Mouse (Mus musculus) lung, postnatal 0 days (tissue): ENCODE measurements at regions not wholly inside any gene's neighbourhood (a gene's known extent, or its start where the extent isn't known, plus 50 kb on each side); places are given as distances from the start of the nearest gene placed in this dataset.

ENCODE experiments used
- ATAC-seq: fragments of 200-750 bp; cut with Nextera tagmentation; 2 replicates; pipeline ENCODE4 v1.8.0; 2017; ENCODE audit warnings: moderate library complexity
- DNase-seq: peaks from one replicate; pipeline ENCODE4 v3.0.0-alpha.2; 2016; ENCODE audit warnings: low spot score
- H3K27ac ChIP-seq: fragments of 300-500 bp; sonication (generic); 2 replicates; pipeline ENCODE4 v1.5.1; 2014; ENCODE audit warnings: antibody characterized with exemption, mild to moderate bottlenecking, low read length, mixed read lengths
- H3K27me3 ChIP-seq: fragments of 300-500 bp; sonication (generic); replicated peaks from 2 replicates; pipeline ENCODE4 v1.6.1; 2014; ENCODE audit warnings: low read length, mixed read lengths; ENCODE audit not compliant: insufficient read depth
- H3K36me3 ChIP-seq: fragments of 300-500 bp; sonication (generic); 2 replicates; pipeline ENCODE4 v1.6.1; 2014; ENCODE audit warnings: low read length, mixed read lengths; ENCODE audit not compliant: insufficient read depth
- H3K4me1 ChIP-seq: fragments of 300-500 bp; sonication (generic); 2 replicates; pipeline ENCODE4 v1.6.1; 2014; ENCODE audit warnings: antibody characterized with exemption, low read depth, low read length, mixed read lengths; ENCODE audit not compliant: insufficient read depth
- H3K4me2 ChIP-seq: fragments of 300-500 bp; sonication (generic); replicated peaks from 2 replicates; pipeline ENCODE4 v1.6.1; 2014; ENCODE audit warnings: low read depth, mild to moderate bottlenecking, low read length, moderate library complexity, mixed read lengths
- H3K4me3 ChIP-seq: fragments of 300-500 bp; sonication (generic); 2 replicates; pipeline ENCODE4 v1.5.1; 2014; ENCODE audit warnings: low read depth, low read length
- H3K9ac ChIP-seq: fragments of 300-500 bp; sonication (generic); replicated peaks from 2 replicates; pipeline ENCODE4 v1.6.1; 2014; ENCODE audit warnings: low read depth, mild to moderate bottlenecking
- H3K9me3 ChIP-seq: fragments of 300-500 bp; sonication (generic); 2 replicates; pipeline ENCODE4 v1.6.1; 2016; ENCODE audit warnings: low read length, mixed read lengths
- CTCF ChIP-seq: IDR thresholded peaks from 2 replicates; pipeline ENCODE4 v1.5.1; 2016; ENCODE audit warnings: antibody characterized with exemption, mild to moderate bottlenecking
- EP300 ChIP-seq: IDR thresholded peaks from 2 replicates; pipeline ENCODE4 v1.6.1; 2016; ENCODE audit warnings: antibody characterized with exemption, mild to moderate bottlenecking, control low read depth
- WGBS: fragments of 180-500 bp; shearing (Covaris S2); extraction: QIAGEN DNeasy Blood & Tissue Kit; methylation state at CpG from one replicate; pipeline ENCODE4 v1.1.7; 2014; 5-methylcytosine and 5-hydroxymethylcytosine counted together

DNA sequence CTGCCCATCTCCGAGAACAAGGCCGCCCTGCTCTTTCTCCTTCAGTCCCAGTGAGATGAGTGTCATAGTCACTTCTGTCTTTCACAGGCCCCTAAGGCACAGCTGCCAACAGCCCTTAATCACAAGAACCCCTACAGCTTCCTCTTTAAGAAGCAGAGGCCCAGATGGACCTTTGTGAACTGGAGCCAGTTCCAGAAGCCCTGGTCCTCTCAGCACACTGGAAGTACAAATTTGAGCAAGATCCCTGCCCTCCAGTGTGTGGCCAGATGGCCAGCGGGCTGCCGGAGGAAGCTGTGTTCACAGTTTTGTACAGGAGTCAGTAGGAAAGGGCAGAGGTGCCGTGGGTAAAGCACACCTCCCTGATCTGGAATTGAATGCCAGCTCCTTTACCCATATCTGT, 389.6 kb downstream of the Rps24 start:
- H3K9ac ChIP-seq: no peak overlapping the region
- no peaks in the 10 kb centered on the region for H3K36me3 ChIP-seq
- no peak overlapping the region for H3K4me3 ChIP-seq
- no peak overlapping the region for H3K27ac ChIP-seq
- H3K4me1 ChIP-seq: no peaks in the 10 kb centered on the region
- TF ChIP-seq EP300 (no peak), CTCF (no peak)
- ATAC-seq (no peak), DNase-seq (no peak)
- H3K9me3 ChIP-seq: no peaks in the 10 kb centered on the region
- WGBS: 84% methylated on average over 5 of the region's 5 CpGs
- H3K27me3 ChIP-seq: no peaks in the 10 kb centered on the region
- H3K4me2 ChIP-seq: no peak overlapping the region

GRCm38 (mm10) chr14:24877853-24878252, 390.9 kb downstream of the Rps24 start:
- WGBS: 28% methylated on average over 3 of the region's 3 CpGs
- peak; percentile 29 for DNase-seq

GRCm38 (mm10) chr14:24886164-24886563, 399.2 kb downstream of the Rps24 start:
- H3K4me3 ChIP-seq: no peak overlapping the region
- WGBS: 76% methylated on average over 1 of the region's 1 CpGs
- H3K9ac ChIP-seq: no peak overlapping the region
- DNase-seq (no peak), ATAC-seq (no peak)
- H3K4me2 ChIP-seq: no peak overlapping the region
- H3K36me3 ChIP-seq: no peaks in the 10 kb centered on the region
- no peak for TF ChIP-seq CTCF
- no peak for TF ChIP-seq EP300
- H3K4me1 ChIP-seq: no peaks in the 10 kb centered on the region
- H3K27me3 ChIP-seq: no peaks in the 10 kb centered on the region
- no peaks in the 10 kb centered on the region for H3K9me3 ChIP-seq
- H3K27ac ChIP-seq: no peak overlapping the region

More at GRCm38 (mm10) chr14:24877853-24878252, 390.9 kb downstream of the Rps24 start:
- Histone ChIP-seq H3K4me3 (no peak overlapping the region), H3K4me1 (no peaks in the 10 kb centered on the region), H3K36me3 (no peaks in the 10 kb centered on the region), H3K27me3 (no peaks in the 10 kb centered on the region), H3K9me3 (no peaks in the 10 kb centered on the region), H3K4me2 (no peak overlapping the region), H3K9ac (no peak overlapping the region), H3K27ac (no peak overlapping the region)
- ATAC-seq: no peak
- no peak for TF ChIP-seq EP300
- TF ChIP-seq CTCF: no peak

DNA sequence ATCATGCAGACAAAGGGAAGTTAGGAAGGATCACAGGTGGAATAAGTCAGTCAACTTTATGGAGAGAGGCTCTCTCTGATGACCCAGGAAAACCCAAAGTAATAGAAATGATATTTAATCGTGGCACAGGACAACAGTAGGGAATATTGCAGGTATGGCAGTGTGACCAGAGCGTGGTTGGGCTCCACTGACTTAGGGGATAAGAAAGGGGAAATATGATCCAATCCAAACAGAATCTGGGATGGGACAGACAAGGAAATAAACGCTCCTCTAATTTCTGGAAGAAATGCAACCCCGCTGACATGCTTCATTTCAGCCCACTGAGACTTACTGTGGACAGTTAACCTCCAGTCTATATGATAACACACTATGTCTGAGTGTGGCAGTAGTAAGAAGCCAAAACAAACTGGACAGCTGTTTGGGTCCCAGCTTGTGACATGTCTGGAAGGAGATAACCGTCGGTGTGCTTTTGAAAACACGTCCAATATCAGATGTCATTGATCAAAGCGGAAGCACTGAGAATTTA, 400.0 kb downstream of the Rps24 start:
- H3K4me3 ChIP-seq: no peak overlapping the region
- TF ChIP-seq EP300 (no peak), CTCF (no peak)
- DNase-seq: no peak
- H3K27ac ChIP-seq: no peak overlapping the region
- H3K4me1 ChIP-seq: no peaks in the 10 kb centered on the region
- H3K27me3 ChIP-seq: no peaks in the 10 kb centered on the region
- H3K9ac ChIP-seq: no peak overlapping the region
- H3K4me2 ChIP-seq: no peak overlapping the region
- no peak for ATAC-seq
- no peaks in the 10 kb centered on the region for H3K9me3 ChIP-seq
- WGBS: 51% methylated on average over 8 of the region's 8 CpGs
- H3K36me3 ChIP-seq: no peaks in the 10 kb centered on the region

- no peak overlapping the region for H3K9ac ChIP-seq
- ATAC-seq (no peak), DNase-seq (no peak)
- TF ChIP-seq EP300: no peak
- no peak for TF ChIP-seq CTCF
- H3K4me2 ChIP-seq: no peak overlapping the region
- H3K9me3 ChIP-seq: no peaks in the 10 kb centered on the region
- 90% methylated on average over 2 of the region's 2 CpGs for WGBS
- no peaks in the 10 kb centered on the region for H3K36me3 ChIP-seq
- H3K27ac ChIP-seq: no peak overlapping the region
- no peaks in the 10 kb centered on the region for H3K4me1 ChIP-seq
- no peak overlapping the region for H3K4me3 ChIP-seq
- H3K27me3 ChIP-seq: no peaks in the 10 kb centered on the region
Measured at GRCm38 (mm10) chr14:24890856-24891255, 403.9 kb downstream of the Rps24 start.

- WGBS: 52% methylated on average over 1 of the region's 1 CpGs
- DNase-seq (peak; percentile 12), ATAC-seq (no peak)
- H3K27me3 ChIP-seq: no peaks in the 10 kb centered on the region
- H3K36me3 ChIP-seq: no peaks in the 10 kb centered on the region
- TF ChIP-seq CTCF: no peak
- TF ChIP-seq EP300: peak; percentile 43
- H3K9me3 ChIP-seq: no peaks in the 10 kb centered on the region
- no peak overlapping the region for H3K4me3 ChIP-seq
- H3K4me2 ChIP-seq: no peak overlapping the region
- H3K9ac ChIP-seq: no peak overlapping the region
- no peaks in the 10 kb centered on the region for H3K4me1 ChIP-seq
- H3K27ac ChIP-seq: no peak overlapping the region
Measured at GRCm38 (mm10) chr14:24895196-24895595, 408.3 kb downstream of the Rps24 start.

- no peak for TF ChIP-seq EP300
- no peak for TF ChIP-seq CTCF
- no peak for DNase-seq
- WGBS: 87% methylated on average over 5 of the region's 5 CpGs
Measured at GRCm38 (mm10) chr14:24896681-24897080, 409.8 kb downstream of the Rps24 start.

More at GRCm38 (mm10) chr14:24896681-24897080, 409.8 kb downstream of the Rps24 start:
- Histone ChIP-seq H3K4me1 (no peaks in the 10 kb centered on the region), H3K9me3 (no peaks in the 10 kb centered on the region), H3K27me3 (no peaks in the 10 kb centered on the region), H3K4me3 (no peak overlapping the region), H3K27ac (no peak overlapping the region), H3K9ac (no peak overlapping the region), H3K36me3 (no peaks in the 10 kb centered on the region), H3K4me2 (no peak overlapping the region)
- no peak for ATAC-seq
